Mouse (Mus musculus) neural tube, embryonic 14.5 days (tissue): ENCODE measurements at regions not wholly inside any gene's neighbourhood (a gene's known extent, or its start where the extent isn't known, plus 50 kb on each side); places are given as distances from the start of the nearest gene placed in this dataset.

ENCODE experiments used
- ATAC-seq: fragments of 200-750 bp; cut with Nextera tagmentation; 2 replicates; pipeline ENCODE4 v1.8.0; 2017; ENCODE audit warnings: low read depth, mild to moderate bottlenecking, moderate TSS enrichment, moderate library complexity
- H3K27ac ChIP-seq: fragments of 300-500 bp; sonication (generic); 2 replicates; pipeline ENCODE4 v1.5.1; 2014; ENCODE audit warnings: low read depth, mild to moderate bottlenecking, control low read depth, low read length, moderate library complexity, mixed read lengths
- H3K27me3 ChIP-seq: fragments of 300-500 bp; sonication (generic); 2 replicates; pipeline ENCODE4 v1.6.1; 2014; ENCODE audit warnings: low read length; ENCODE audit not compliant: control insufficient read depth, insufficient read depth
- H3K36me3 ChIP-seq: fragments of 300-500 bp; sonication (generic); 2 replicates; pipeline ENCODE4 v1.6.1; 2014; ENCODE audit warnings: low read length, mixed read lengths; ENCODE audit not compliant: control insufficient read depth, insufficient read depth
- H3K4me1 ChIP-seq: fragments of 300-500 bp; sonication (generic); 2 replicates; pipeline ENCODE4 v1.6.1; 2014; ENCODE audit warnings: low read length; ENCODE audit not compliant: control insufficient read depth, insufficient read depth
- H3K4me2 ChIP-seq: fragments of 300-500 bp; sonication (generic); 2 replicates; pipeline ENCODE4 v1.6.1; 2014; ENCODE audit warnings: mild to moderate bottlenecking, low read depth, low read length, control low read depth
- H3K4me3 ChIP-seq: fragments of 300-500 bp; sonication (generic); 2 replicates; pipeline ENCODE4 v1.5.1; 2014; ENCODE audit warnings: low read depth, low read length, control low read depth, mixed read lengths
- H3K9ac ChIP-seq: fragments of 300-500 bp; sonication (generic); replicated peaks from 2 replicates; pipeline ENCODE4 v1.6.1; 2014; ENCODE audit warnings: low read depth, mild to moderate bottlenecking, control low read depth, low read length, mixed read lengths
- H3K9me3 ChIP-seq: fragments of 300-500 bp; sonication (generic); 2 replicates; pipeline ENCODE4 v1.6.1; 2016; ENCODE audit warnings: low read length; ENCODE audit not compliant: control insufficient read depth
- WGBS: fragments of 180-500 bp; shearing (Covaris S2); extraction: QIAGEN DNeasy Blood & Tissue Kit; methylation state at CpG from one replicate; pipeline ENCODE4 v1.1.7; 2014; 5-methylcytosine and 5-hydroxymethylcytosine counted together

DNA sequence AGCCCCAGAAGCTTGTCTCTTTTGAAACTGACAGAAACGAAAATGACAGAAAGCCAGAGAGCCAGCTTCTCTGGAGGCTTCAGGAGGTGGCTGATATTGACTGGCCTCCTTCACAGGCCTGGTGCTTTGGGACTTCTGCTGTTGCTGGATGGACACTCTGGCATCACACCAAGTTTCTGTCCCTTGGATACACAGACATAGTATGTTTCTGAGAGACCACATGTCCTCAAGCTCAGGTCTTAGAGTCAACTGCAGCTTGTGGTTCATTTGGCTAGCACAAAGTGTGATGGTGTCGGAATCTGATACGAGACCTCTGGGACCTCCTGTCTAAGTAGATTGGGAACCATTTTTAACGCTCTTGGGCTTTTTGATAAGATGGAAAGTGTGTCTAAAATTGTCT, 502.0 kb downstream of the Sqor start:
- WGBS = 80% methylated on average over 4 of the region's 4 CpGs
- no peak overlapping the region for H3K4me3 ChIP-seq
- H3K4me2 ChIP-seq = no peak overlapping the region
- H3K36me3 ChIP-seq = no peaks in the 10 kb centered on the region
- no peaks in the 10 kb centered on the region for H3K27me3 ChIP-seq
- no peak overlapping the region for H3K27ac ChIP-seq
- no peaks in the 10 kb centered on the region for H3K4me1 ChIP-seq
- H3K9ac ChIP-seq = no peak overlapping the region
- H3K9me3 ChIP-seq = no peaks in the 10 kb centered on the region
- no peak for ATAC-seq

DNA sequence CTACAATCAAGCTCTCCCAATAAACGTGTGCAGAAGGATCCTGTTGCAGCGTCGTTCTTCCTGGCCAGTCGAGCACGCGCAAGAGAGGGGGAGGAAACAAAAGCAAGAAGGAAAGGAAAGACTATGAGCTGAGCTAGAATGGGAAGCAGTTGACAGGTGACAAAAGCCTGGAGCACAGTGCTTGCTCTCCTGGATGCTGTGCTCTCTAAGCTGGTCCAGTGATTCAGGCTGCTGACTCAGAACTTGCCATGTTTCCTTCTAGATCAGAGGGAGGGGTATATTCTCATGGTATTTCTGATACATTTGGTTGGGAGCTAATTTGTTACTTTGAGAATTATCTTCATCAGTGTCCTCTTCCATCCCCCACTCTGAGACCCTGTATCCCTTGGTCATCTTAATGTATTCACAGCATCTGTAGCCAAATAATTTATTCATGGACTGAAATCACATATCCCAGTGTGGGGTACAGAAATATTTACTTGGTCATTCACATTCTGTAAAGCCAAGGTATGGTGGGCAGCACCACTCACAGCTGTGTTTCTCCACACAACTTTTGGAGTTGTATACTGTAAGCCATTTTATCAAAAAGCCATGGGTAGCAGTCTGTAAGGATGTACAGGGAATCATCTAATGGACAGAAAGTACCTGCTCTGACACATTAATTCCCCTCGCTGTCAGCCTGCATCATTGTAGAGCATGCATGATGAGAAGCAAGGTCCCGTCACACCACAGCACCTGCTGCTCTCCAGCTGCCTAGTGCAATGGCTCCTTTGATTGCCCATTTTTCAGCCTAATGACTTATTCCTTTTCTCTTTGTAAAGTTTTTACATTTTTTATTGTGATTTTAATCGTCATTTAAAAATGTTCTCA, 510.1 kb downstream of the Sqor start:
- H3K4me3 ChIP-seq = no peak overlapping the region
- no peak; the same call in 1 of the 2 replicates for ATAC-seq
- WGBS = 79% methylated on average over 9 of the region's 9 CpGs

DNA sequence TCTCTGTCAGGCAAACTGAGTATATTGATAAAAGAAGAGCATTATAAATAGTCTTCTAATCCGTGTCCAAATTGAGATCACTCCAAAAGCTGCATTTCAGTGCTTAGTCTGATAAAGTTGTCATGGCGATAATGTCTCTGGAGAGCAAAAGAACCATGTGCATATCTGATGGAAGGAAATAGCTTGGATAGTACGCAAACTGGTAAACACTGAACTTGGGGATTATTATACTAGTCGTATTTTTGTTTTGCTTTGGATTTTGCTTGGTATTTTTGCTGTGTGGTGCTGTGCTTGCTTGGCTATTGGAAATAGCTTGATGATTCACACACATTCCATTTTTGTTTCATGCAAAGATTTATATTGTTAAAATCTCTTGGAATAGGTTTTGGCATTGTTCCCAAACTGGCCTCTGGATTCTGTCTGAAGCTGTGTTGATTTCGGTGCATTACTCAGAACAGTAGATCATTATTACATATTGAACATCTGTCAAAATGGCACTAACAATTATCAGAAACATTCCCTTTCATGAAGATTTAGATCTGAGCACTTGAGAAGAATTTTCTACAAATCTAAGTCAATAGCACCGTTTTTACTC, 510.8 kb downstream of the Sqor start:
- Histone ChIP-seq H3K9me3 (no peaks in the 10 kb centered on the region), H3K27ac (no peak overlapping the region), H3K4me3 (no peak overlapping the region), H3K9ac (no peak overlapping the region), H3K36me3 (no peaks in the 10 kb centered on the region), H3K4me2 (no peak overlapping the region), H3K27me3 (no peaks in the 10 kb centered on the region), H3K4me1 (no peaks in the 10 kb centered on the region)
- WGBS = 60% methylated on average over 6 of the region's 6 CpGs
- ATAC-seq = no peak

More for the DNA sequence above, 510.1 kb downstream of the Sqor start:
- Histone ChIP-seq H3K9ac (no peak overlapping the region), H3K36me3 (no peaks in the 10 kb centered on the region), H3K27ac (no peak overlapping the region), H3K4me2 (no peak overlapping the region), H3K27me3 (no peaks in the 10 kb centered on the region), H3K9me3 (no peaks in the 10 kb centered on the region), H3K4me1 (no peaks in the 10 kb centered on the region)

DNA sequence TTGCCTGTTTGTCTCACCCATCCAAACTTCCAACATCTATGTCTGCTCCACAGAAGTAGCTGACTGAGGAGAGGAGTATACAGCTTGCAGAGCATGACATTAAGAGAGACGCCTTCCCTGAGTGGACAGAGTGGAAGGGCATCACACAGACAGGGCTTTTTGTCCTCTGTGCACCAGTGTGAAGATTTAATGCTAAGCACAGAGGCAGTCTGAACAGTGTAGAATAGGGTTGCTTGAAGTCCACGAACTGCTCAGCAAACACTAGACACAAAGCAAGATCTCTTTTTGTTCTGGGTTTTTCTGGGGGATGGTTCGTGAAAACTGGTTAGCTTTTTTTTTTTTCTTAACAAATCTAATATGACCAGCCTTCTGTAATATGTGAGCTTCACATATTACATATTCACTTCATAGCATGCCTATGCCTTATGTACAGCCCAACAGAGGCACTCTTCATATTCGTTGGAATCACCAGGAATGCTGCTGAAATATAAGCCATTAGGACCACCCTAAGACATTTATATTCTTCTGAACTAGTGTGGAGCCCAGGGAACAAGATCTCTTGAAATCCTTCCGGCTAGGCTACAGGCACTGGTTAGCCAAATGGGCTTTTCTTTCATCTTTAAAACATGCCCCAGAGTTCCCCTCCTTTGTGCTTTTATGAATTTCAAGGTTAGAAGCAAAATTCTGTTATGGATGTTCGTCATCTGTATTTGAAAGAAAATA, 546.7 kb downstream of the Sqor start:
- 62% methylated on average over 6 of the region's 6 CpGs for WGBS
- Histone ChIP-seq H3K27ac (no peak overlapping the region), H3K27me3 (no peaks in the 10 kb centered on the region), H3K4me2 (no peak overlapping the region), H3K9ac (no peak overlapping the region), H3K4me3 (no peak overlapping the region), H3K4me1 (no peaks in the 10 kb centered on the region), H3K36me3 (no peaks in the 10 kb centered on the region), H3K9me3 (no peaks in the 10 kb centered on the region)
- ATAC-seq = 0 out of 2 replicates have a peak, but pooled peaks have one; percentile 14

DNA sequence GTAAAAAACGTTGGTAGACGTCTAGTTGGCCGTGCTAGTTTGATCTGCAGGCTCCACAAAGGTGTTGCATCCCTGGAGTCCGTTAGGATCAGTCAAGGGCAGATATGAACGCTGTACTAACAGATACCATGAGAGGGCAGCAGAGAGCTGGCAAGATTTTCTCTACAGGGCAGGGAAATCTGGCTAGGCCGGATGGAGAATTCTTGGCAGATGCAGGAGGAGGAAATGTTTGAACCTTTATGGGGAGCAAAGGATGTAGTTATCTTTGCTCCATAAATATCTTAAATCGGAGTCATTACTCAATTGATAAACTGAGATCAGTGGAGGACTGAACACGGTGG, 547.2 kb downstream of the Sqor start:
- H3K9me3 ChIP-seq = no peaks in the 10 kb centered on the region
- no peak overlapping the region for H3K4me3 ChIP-seq
- peak; percentile 90 for ATAC-seq
- H3K36me3 ChIP-seq = no peaks in the 10 kb centered on the region
- H3K4me1 ChIP-seq = no peaks in the 10 kb centered on the region
- WGBS = 15% methylated on average over 8 of the region's 8 CpGs
- no peak overlapping the region for H3K27ac ChIP-seq
- H3K9ac ChIP-seq = no peak overlapping the region
- H3K27me3 ChIP-seq = no peaks in the 10 kb centered on the region
- H3K4me2 ChIP-seq = no peak overlapping the region

DNA sequence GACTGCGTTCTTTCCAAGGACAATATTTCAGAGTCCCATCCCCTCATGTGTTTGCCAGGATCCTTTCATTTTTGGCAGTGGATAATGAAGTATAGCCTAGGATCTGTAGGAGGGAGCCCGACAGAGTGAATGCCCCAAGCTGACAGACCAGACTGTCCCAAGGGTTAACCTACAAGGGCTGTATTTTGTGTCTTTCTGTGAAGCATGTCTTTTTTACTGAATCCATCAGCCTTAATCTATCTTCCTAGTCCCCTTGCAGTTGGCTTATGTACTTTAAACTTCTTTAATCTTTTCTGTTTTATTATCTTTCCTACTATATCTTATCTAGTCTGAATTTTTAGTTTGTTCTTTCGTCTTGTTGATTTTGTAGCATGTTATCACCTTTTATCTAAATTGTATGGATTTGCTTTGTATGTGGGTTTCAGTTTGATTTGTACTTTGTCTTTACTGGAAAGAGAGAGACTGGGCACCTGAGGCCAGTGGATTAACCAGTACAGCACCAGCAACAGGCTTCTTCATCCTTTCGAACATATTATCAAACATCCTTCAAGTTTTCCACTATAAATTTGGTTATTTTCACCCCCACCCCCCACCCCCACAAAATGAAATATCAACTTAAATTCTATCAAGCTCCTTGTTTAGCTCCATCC, 555.5 kb downstream of the Sqor start:
- no peak overlapping the region for H3K9ac ChIP-seq
- no peak overlapping the region for H3K4me3 ChIP-seq
- no peak for ATAC-seq
- no peaks in the 10 kb centered on the region for H3K9me3 ChIP-seq
- H3K27ac ChIP-seq = no peak overlapping the region
- no peaks in the 10 kb centered on the region for H3K27me3 ChIP-seq
- H3K4me1 ChIP-seq = peaks cover 4% of the 10 kb centered on the region; the same call in 1 of the 2 replicates
- no peaks in the 10 kb centered on the region for H3K36me3 ChIP-seq
- WGBS = 90% methylated on average over 4 of the region's 4 CpGs
- H3K4me2 ChIP-seq = no peak overlapping the region

DNA sequence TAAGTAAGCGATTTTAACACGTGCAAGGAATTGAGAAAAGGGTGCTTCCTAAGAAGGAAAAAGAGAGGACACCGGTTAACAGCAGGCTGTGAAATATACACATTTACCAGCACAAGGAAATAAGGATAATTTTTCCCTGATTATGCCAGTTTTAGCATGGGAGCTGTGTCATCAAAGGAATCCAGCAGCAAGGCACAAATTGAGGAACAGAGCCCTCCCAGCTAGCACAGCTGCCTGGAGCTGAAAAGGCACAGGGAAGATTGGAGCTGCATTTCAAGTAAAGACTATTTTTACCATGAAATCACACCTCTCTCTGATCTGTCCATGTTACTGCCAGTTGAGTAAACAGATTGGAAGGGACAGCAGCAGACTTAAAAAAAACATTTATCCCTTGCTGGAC, 558.7 kb downstream of the Sqor start:
- Histone ChIP-seq H3K4me1 (peaks cover 4% of the 10 kb centered on the region; the same call in 1 of the 2 replicates), H3K9ac (no peak overlapping the region), H3K9me3 (no peaks in the 10 kb centered on the region), H3K4me2 (no peak overlapping the region), H3K4me3 (no peak overlapping the region), H3K36me3 (no peaks in the 10 kb centered on the region), H3K27ac (no peak overlapping the region), H3K27me3 (no peaks in the 10 kb centered on the region)
- WGBS = 80% methylated on average over 3 of the region's 3 CpGs
- ATAC-seq = no peak

DNA sequence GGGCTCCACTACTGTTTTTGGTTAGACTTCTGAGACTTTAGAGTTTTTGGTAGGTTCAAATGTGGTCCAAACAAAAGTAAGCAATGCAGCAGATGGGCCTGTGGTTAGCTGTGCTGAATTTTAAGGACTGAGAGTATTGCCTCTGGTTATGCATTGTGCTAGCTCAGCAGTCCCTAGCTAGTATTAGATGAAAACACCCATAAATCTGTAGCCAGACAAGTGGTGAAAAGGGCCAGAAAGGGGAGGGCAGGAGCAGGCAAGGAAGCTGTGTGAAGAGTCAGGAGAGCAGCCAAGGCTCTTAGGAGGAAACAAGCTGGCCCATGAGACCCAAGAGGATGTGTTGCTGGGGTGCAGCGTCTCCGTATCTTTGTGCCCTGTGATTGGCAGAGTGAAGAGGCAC, 559.9 kb downstream of the Sqor start:
- ATAC-seq = peak; percentile 56
- no peaks in the 10 kb centered on the region for H3K27me3 ChIP-seq
- H3K4me1 ChIP-seq = peaks cover 4% of the 10 kb centered on the region; the same call in 1 of the 2 replicates
- H3K9me3 ChIP-seq = no peaks in the 10 kb centered on the region
- H3K36me3 ChIP-seq = no peaks in the 10 kb centered on the region
- peak overlapping the region; percentile 60; the same call in 1 of the 2 replicates for H3K27ac ChIP-seq
- no peak overlapping the region for H3K4me2 ChIP-seq
- WGBS = 24% methylated on average over 2 of the region's 2 CpGs
- H3K4me3 ChIP-seq = no peak overlapping the region
- no peak overlapping the region for H3K9ac ChIP-seq
